Mouse (Mus musculus): Measurements from ENCODE around the gene Slc38a8. TPM values are rescaled to one million over a fixed set of nuclear protein-coding genes. Genes with fewer than 3 reads are reported as not detected.

Gene Slc38a8
- 1.3 and 1.4 TPM in 2 replicates for polyA plus RNA-seq (2012; rRNA removed)

- Histone ChIP-seq H3K4me3 (ENCODE audit: control insufficient read depth, low read depth, low read length) (no peak within 1 kb of the TSS), H3K27me3 (ENCODE audit: control insufficient read depth, insufficient read depth, low read length) (no peaks in the 10 kb centered on the region), H3K27ac (ENCODE audit: control insufficient read depth, insufficient read depth, low read depth, low read length) (no peak within 1 kb of the TSS), H3K36me3 (ENCODE audit: control insufficient read depth, insufficient read depth, low read length) (no peaks in the 10 kb centered on the region), H3K4me1 (ENCODE audit: control insufficient read depth, insufficient read depth, low read length) (no peaks in the 10 kb centered on the region)
- TF ChIP-seq CTCF (IDR thresholded peaks at IDR 0.05; ENCODE audit: control insufficient read depth, insufficient read depth, insufficient replicate concordance, low read depth, low read length) (no peak), POLR2A (IDR thresholded peaks at IDR 0.05; ENCODE audit: control insufficient read depth, low read depth, low read length) (no peak)
These were observed at the start of gene Slc38a8 for GRCm38 (mm10) chr8:119501598-119501997. Gene Slc38a8 (minus strand): TSS chr8:119501698.

GRCm38 (mm10) chr8:119548560-119549113, 47.1 kb upstream of the Slc38a8 start:
- Histone ChIP-seq H3K4me1 (ENCODE audit: control insufficient read depth, insufficient read depth, low read length) (peaks cover 7% of the 10 kb centered on the region), H3K27ac (ENCODE audit: control insufficient read depth, insufficient read depth, low read depth, low read length) (no peak overlapping the region), H3K27me3 (ENCODE audit: control insufficient read depth, insufficient read depth, low read length) (no peaks in the 10 kb centered on the region), H3K4me3 (ENCODE audit: control insufficient read depth, low read depth, low read length) (no peak overlapping the region), H3K36me3 (ENCODE audit: control insufficient read depth, insufficient read depth, low read length) (peaks cover 6% of the 10 kb centered on the region)
- TF ChIP-seq CTCF (IDR thresholded peaks at IDR 0.05; ENCODE audit: control insufficient read depth, insufficient read depth, insufficient replicate concordance, low read depth, low read length) (no peak), POLR2A (IDR thresholded peaks at IDR 0.05; ENCODE audit: control insufficient read depth, low read depth, low read length) (no peak)

GRCm38 (mm10) chr8:119547019-119547691, 45.7 kb upstream of the Slc38a8 start:
- Histone ChIP-seq H3K27me3 (ENCODE audit: control insufficient read depth, insufficient read depth, low read length) (no peaks in the 10 kb centered on the region), H3K4me1 (ENCODE audit: control insufficient read depth, insufficient read depth, low read length) (peaks cover 7% of the 10 kb centered on the region), H3K36me3 (ENCODE audit: control insufficient read depth, insufficient read depth, low read length) (peaks cover 6% of the 10 kb centered on the region), H3K27ac (ENCODE audit: control insufficient read depth, insufficient read depth, low read depth, low read length) (no peak overlapping the region), H3K4me3 (ENCODE audit: control insufficient read depth, low read depth, low read length) (no peak overlapping the region)
- TF ChIP-seq POLR2A (IDR thresholded peaks at IDR 0.05; ENCODE audit: control insufficient read depth, low read depth, low read length) (no peak), CTCF (IDR thresholded peaks at IDR 0.05; ENCODE audit: control insufficient read depth, insufficient read depth, insufficient replicate concordance, low read depth, low read length) (no peak)

GRCm38 (mm10) chr8:119545791-119546190, 44.3 kb upstream of the Slc38a8 start:
- Histone ChIP-seq H3K27ac (ENCODE audit: control insufficient read depth, insufficient read depth, low read depth, low read length) (no peak overlapping the region), H3K27me3 (ENCODE audit: control insufficient read depth, insufficient read depth, low read length) (no peaks in the 10 kb centered on the region), H3K4me1 (ENCODE audit: control insufficient read depth, insufficient read depth, low read length) (peaks cover 5% of the 10 kb centered on the region), H3K4me3 (ENCODE audit: control insufficient read depth, low read depth, low read length) (no peak overlapping the region), H3K36me3 (ENCODE audit: control insufficient read depth, insufficient read depth, low read length) (peaks cover 7% of the 10 kb centered on the region)
- TF ChIP-seq CTCF (IDR thresholded peaks at IDR 0.05; ENCODE audit: control insufficient read depth, insufficient read depth, insufficient replicate concordance, low read depth, low read length) (no peak), POLR2A (IDR thresholded peaks at IDR 0.05; ENCODE audit: control insufficient read depth, low read depth, low read length) (no peak)

GRCm38 (mm10) chr8:119545180-119545579, 43.7 kb upstream of the Slc38a8 start:
- no peak overlapping the region for H3K27ac ChIP-seq (ENCODE audit: control insufficient read depth, insufficient read depth, low read depth, low read length)

GRCm38 (mm10) chr8:119544606-119545005, 43.1 kb upstream of the Slc38a8 start:
- H3K27ac ChIP-seq (ENCODE audit: control insufficient read depth, insufficient read depth, low read depth, low read length), result no peak overlapping the region
- peaks cover 7% of the 10 kb centered on the region for H3K36me3 ChIP-seq (ENCODE audit: control insufficient read depth, insufficient read depth, low read length)
- H3K4me1 ChIP-seq (ENCODE audit: control insufficient read depth, insufficient read depth, low read length), result no peaks in the 10 kb centered on the region
- no peaks in the 10 kb centered on the region for H3K27me3 ChIP-seq (ENCODE audit: control insufficient read depth, insufficient read depth, low read length)
- H3K4me3 ChIP-seq (ENCODE audit: control insufficient read depth, low read depth, low read length), result no peak overlapping the region
- TF ChIP-seq POLR2A (IDR thresholded peaks at IDR 0.05; ENCODE audit: control insufficient read depth, low read depth, low read length), result no peak
- TF ChIP-seq CTCF (IDR thresholded peaks at IDR 0.05; ENCODE audit: control insufficient read depth, insufficient read depth, insufficient replicate concordance, low read depth, low read length), result no peak

More at GRCm38 (mm10) chr8:119545180-119545579, 43.7 kb upstream of the Slc38a8 start:
- H3K27me3 ChIP-seq (ENCODE audit: control insufficient read depth, insufficient read depth, low read length), result no peaks in the 10 kb centered on the region
- H3K36me3 ChIP-seq (ENCODE audit: control insufficient read depth, insufficient read depth, low read length), result peaks cover 7% of the 10 kb centered on the region
- TF ChIP-seq POLR2A (IDR thresholded peaks at IDR 0.05; ENCODE audit: control insufficient read depth, low read depth, low read length) (no peak), CTCF (IDR thresholded peaks at IDR 0.05; ENCODE audit: control insufficient read depth, insufficient read depth, insufficient replicate concordance, low read depth, low read length) (no peak)
- peaks cover 1% of the 10 kb centered on the region for H3K4me1 ChIP-seq (ENCODE audit: control insufficient read depth, insufficient read depth, low read length)
- H3K4me3 ChIP-seq (ENCODE audit: control insufficient read depth, low read depth, low read length), result no peak overlapping the region

GRCm38 (mm10) chr8:119531973-119532372, 30.5 kb upstream of the Slc38a8 start:
- no peak overlapping the region for H3K4me3 ChIP-seq (ENCODE audit: control insufficient read depth, low read depth, low read length)
- H3K27me3 ChIP-seq (ENCODE audit: control insufficient read depth, insufficient read depth, low read length), result no peaks in the 10 kb centered on the region
- H3K4me1 ChIP-seq (ENCODE audit: control insufficient read depth, insufficient read depth, low read length), result no peaks in the 10 kb centered on the region
- no peak overlapping the region for H3K27ac ChIP-seq (ENCODE audit: control insufficient read depth, insufficient read depth, low read depth, low read length)
- peaks cover 3% of the 10 kb centered on the region for H3K36me3 ChIP-seq (ENCODE audit: control insufficient read depth, insufficient read depth, low read length)
- no peak for TF ChIP-seq POLR2A (IDR thresholded peaks at IDR 0.05; ENCODE audit: control insufficient read depth, low read depth, low read length)
- no peak for TF ChIP-seq CTCF (IDR thresholded peaks at IDR 0.05; ENCODE audit: control insufficient read depth, insufficient read depth, insufficient replicate concordance, low read depth, low read length)
